Mouse (Mus musculus): ENCODE measurements around the gene Alg11. TPM values are rescaled to one million over a fixed set of nuclear protein-coding genes. Genes with fewer than 3 reads are reported as not detected.
A peak's percentile ranks its signal among the peaks of the same experiment; 100 is the strongest.

Gene Alg11
- polyA plus RNA-seq (2015; fragmentation: Nextera tagmentation; extraction: Ambion mirVana) = 14.7 and 16.0 TPM in 2 replicates

GRCm38 (mm10) chr8:22060446-22060889 lies at the start of gene Alg11:
TSS of gene Alg11 (plus strand) at chr8:22060721.
- H3K9ac ChIP-seq (ENCODE audit: low read length) = peak within 1 kb of the TSS; percentile 81
- H3K4me3 ChIP-seq (ENCODE audit: low read length) = peak within 1 kb of the TSS; percentile 90
- peaks cover 20% of the 10 kb centered on the region for H3K36me3 ChIP-seq (ENCODE audit: control insufficient read depth, insufficient read depth)
- peaks cover 4% of the 10 kb centered on the region; the same call in 1 of the 2 replicates for H3K4me1 ChIP-seq (ENCODE audit: control insufficient read depth, insufficient read depth, low read length)
- H3K4me2 ChIP-seq (ENCODE audit: low read depth, low read length) = peak within 1 kb of the TSS; percentile 99
- no peaks in the 10 kb centered on the region for H3K9me3 ChIP-seq (replicated peaks; ENCODE audit: control insufficient read depth, low read length)
- WGBS = 0% methylated on average over 33 of the region's 36 CpGs
- peak; percentile 100 for ATAC-seq (replicated peaks; ENCODE audit: extremely low read depth, insufficient read depth, low FRiP score)
- peaks cover 14% of the 10 kb centered on the region; the same call in 1 of the 2 replicates for H3K27me3 ChIP-seq (ENCODE audit: control insufficient read depth, insufficient read depth, low read length)
- H3K27ac ChIP-seq (ENCODE audit: low read length) = peak within 1 kb of the TSS; percentile 48; the same call in 1 of the 2 replicates

GRCm38 (mm10) chr8:22013034-22013707 lies 47.4 kb upstream of the Alg11 start:
- no peak overlapping the region for H3K27ac ChIP-seq (ENCODE audit: low read length)
- no peak overlapping the region for H3K4me2 ChIP-seq (ENCODE audit: low read depth, low read length)
- no peak for ATAC-seq (replicated peaks; ENCODE audit: extremely low read depth, insufficient read depth, low FRiP score)
- H3K4me3 ChIP-seq (ENCODE audit: low read length) = no peak overlapping the region
- no peaks in the 10 kb centered on the region for H3K36me3 ChIP-seq (ENCODE audit: control insufficient read depth, insufficient read depth)
- H3K9ac ChIP-seq (ENCODE audit: low read length) = no peak overlapping the region
- H3K27me3 ChIP-seq (ENCODE audit: control insufficient read depth, insufficient read depth, low read length) = no peaks in the 10 kb centered on the region
- H3K9me3 ChIP-seq (replicated peaks; ENCODE audit: control insufficient read depth, low read length) = no peaks in the 10 kb centered on the region
- H3K4me1 ChIP-seq (ENCODE audit: control insufficient read depth, insufficient read depth, low read length) = no peaks in the 10 kb centered on the region
- 77% methylated on average over 24 of the region's 24 CpGs for WGBS

- Histone ChIP-seq H3K27me3 (ENCODE audit: control insufficient read depth, insufficient read depth, low read length) (no peaks in the 10 kb centered on the region), H3K4me1 (ENCODE audit: control insufficient read depth, insufficient read depth, low read length) (no peaks in the 10 kb centered on the region), H3K9ac (ENCODE audit: low read length) (no peak overlapping the region), H3K36me3 (ENCODE audit: control insufficient read depth, insufficient read depth) (no peaks in the 10 kb centered on the region), H3K4me3 (ENCODE audit: low read length) (no peak overlapping the region), H3K4me2 (ENCODE audit: low read depth, low read length) (no peak overlapping the region), H3K27ac (ENCODE audit: low read length) (no peak overlapping the region), H3K9me3 (replicated peaks; ENCODE audit: control insufficient read depth, low read length) (no peaks in the 10 kb centered on the region)
- 76% methylated on average over 7 of the region's 7 CpGs for WGBS
- no peak for ATAC-seq (replicated peaks; ENCODE audit: extremely low read depth, insufficient read depth, low FRiP score)
These were observed 42.8 kb upstream of the Alg11 start for GRCm38 (mm10) chr8:22017731-22018130.

- Histone ChIP-seq H3K9me3 (replicated peaks; ENCODE audit: control insufficient read depth, low read length) (no peaks in the 10 kb centered on the region), H3K4me1 (ENCODE audit: control insufficient read depth, insufficient read depth, low read length) (no peaks in the 10 kb centered on the region), H3K4me3 (ENCODE audit: low read length) (no peak overlapping the region), H3K9ac (ENCODE audit: low read length) (no peak overlapping the region), H3K27me3 (ENCODE audit: control insufficient read depth, insufficient read depth, low read length) (no peaks in the 10 kb centered on the region), H3K36me3 (ENCODE audit: control insufficient read depth, insufficient read depth) (no peaks in the 10 kb centered on the region), H3K27ac (ENCODE audit: low read length) (no peak overlapping the region), H3K4me2 (ENCODE audit: low read depth, low read length) (no peak overlapping the region)
- 69% methylated on average over 5 of the region's 5 CpGs for WGBS
- ATAC-seq (replicated peaks; ENCODE audit: extremely low read depth, insufficient read depth, low FRiP score) = no peak
These were observed 41.0 kb upstream of the Alg11 start for GRCm38 (mm10) chr8:22019498-22019897.

- WGBS = 51% methylated on average over 7 of the region's 7 CpGs
- no peaks in the 10 kb centered on the region for H3K4me1 ChIP-seq (ENCODE audit: control insufficient read depth, insufficient read depth, low read length)
- H3K9ac ChIP-seq (ENCODE audit: low read length) = no peak overlapping the region
- H3K4me2 ChIP-seq (ENCODE audit: low read depth, low read length) = no peak overlapping the region
- ATAC-seq (replicated peaks; ENCODE audit: extremely low read depth, insufficient read depth, low FRiP score) = no peak
- no peaks in the 10 kb centered on the region for H3K9me3 ChIP-seq (replicated peaks; ENCODE audit: control insufficient read depth, low read length)
- H3K36me3 ChIP-seq (ENCODE audit: control insufficient read depth, insufficient read depth) = no peaks in the 10 kb centered on the region
- H3K27ac ChIP-seq (ENCODE audit: low read length) = no peak overlapping the region
- H3K4me3 ChIP-seq (ENCODE audit: low read length) = no peak overlapping the region
- H3K27me3 ChIP-seq (ENCODE audit: control insufficient read depth, insufficient read depth, low read length) = no peaks in the 10 kb centered on the region
These were observed 38.3 kb upstream of the Alg11 start for GRCm38 (mm10) chr8:22022244-22022643.

GRCm38 (mm10) chr8:22025241-22025640 lies 35.3 kb upstream of the Alg11 start:
- Histone ChIP-seq H3K4me3 (ENCODE audit: low read length) (no peak overlapping the region), H3K4me1 (ENCODE audit: control insufficient read depth, insufficient read depth, low read length) (no peaks in the 10 kb centered on the region), H3K9me3 (replicated peaks; ENCODE audit: control insufficient read depth, low read length) (no peaks in the 10 kb centered on the region), H3K27ac (ENCODE audit: low read length) (no peak overlapping the region), H3K4me2 (ENCODE audit: low read depth, low read length) (no peak overlapping the region), H3K9ac (ENCODE audit: low read length) (no peak overlapping the region), H3K27me3 (ENCODE audit: control insufficient read depth, insufficient read depth, low read length) (no peaks in the 10 kb centered on the region), H3K36me3 (ENCODE audit: control insufficient read depth, insufficient read depth) (no peaks in the 10 kb centered on the region)
- WGBS = 68% methylated on average over 4 of the region's 4 CpGs
- ATAC-seq (replicated peaks; ENCODE audit: extremely low read depth, insufficient read depth, low FRiP score) = no peak

- WGBS = 94% methylated on average over 3 of the region's 3 CpGs
- ATAC-seq (replicated peaks; ENCODE audit: extremely low read depth, insufficient read depth, low FRiP score) = no peak
These were observed 31.5 kb upstream of the Alg11 start for GRCm38 (mm10) chr8:22028973-22029372.

GRCm38 (mm10) chr8:22030990-22031389 lies 29.5 kb upstream of the Alg11 start:
- no peak overlapping the region for H3K27ac ChIP-seq (ENCODE audit: low read length)
- no peaks in the 10 kb centered on the region for H3K27me3 ChIP-seq (ENCODE audit: control insufficient read depth, insufficient read depth, low read length)
- no peaks in the 10 kb centered on the region for H3K9me3 ChIP-seq (replicated peaks; ENCODE audit: control insufficient read depth, low read length)
- no peak for ATAC-seq (replicated peaks; ENCODE audit: extremely low read depth, insufficient read depth, low FRiP score)
- no peaks in the 10 kb centered on the region for H3K36me3 ChIP-seq (ENCODE audit: control insufficient read depth, insufficient read depth)
- H3K4me1 ChIP-seq (ENCODE audit: control insufficient read depth, insufficient read depth, low read length) = no peaks in the 10 kb centered on the region
- no peak overlapping the region for H3K9ac ChIP-seq (ENCODE audit: low read length)
- H3K4me3 ChIP-seq (ENCODE audit: low read length) = no peak overlapping the region
- 75% methylated on average over 3 of the region's 3 CpGs for whole genome bisulfite sequencing
- H3K4me2 ChIP-seq (ENCODE audit: low read depth, low read length) = no peak overlapping the region

More at GRCm38 (mm10) chr8:22028973-22029372, 31.5 kb upstream of the Alg11 start:
- H3K9me3 ChIP-seq (replicated peaks; ENCODE audit: control insufficient read depth, low read length) = no peaks in the 10 kb centered on the region
- no peak overlapping the region for H3K9ac ChIP-seq (ENCODE audit: low read length)
- H3K27ac ChIP-seq (ENCODE audit: low read length) = no peak overlapping the region
- H3K4me1 ChIP-seq (ENCODE audit: control insufficient read depth, insufficient read depth, low read length) = no peaks in the 10 kb centered on the region
- H3K36me3 ChIP-seq (ENCODE audit: control insufficient read depth, insufficient read depth) = no peaks in the 10 kb centered on the region
- no peak overlapping the region for H3K4me3 ChIP-seq (ENCODE audit: low read length)
- H3K4me2 ChIP-seq (ENCODE audit: low read depth, low read length) = no peak overlapping the region
- no peaks in the 10 kb centered on the region for H3K27me3 ChIP-seq (ENCODE audit: control insufficient read depth, insufficient read depth, low read length)

GRCm38 (mm10) chr8:22036137-22036536 lies 24.4 kb upstream of the Alg11 start:
- H3K27ac ChIP-seq (ENCODE audit: low read length) = no peak overlapping the region
- ATAC-seq (replicated peaks; ENCODE audit: extremely low read depth, insufficient read depth, low FRiP score) = no peak
- H3K4me1 ChIP-seq (ENCODE audit: control insufficient read depth, insufficient read depth, low read length) = no peaks in the 10 kb centered on the region
- no peak overlapping the region for H3K4me2 ChIP-seq (ENCODE audit: low read depth, low read length)
- H3K9me3 ChIP-seq (replicated peaks; ENCODE audit: control insufficient read depth, low read length) = no peaks in the 10 kb centered on the region
- no peak overlapping the region for H3K9ac ChIP-seq (ENCODE audit: low read length)
- WGBS = 89% methylated on average over 9 of the region's 9 CpGs
- H3K4me3 ChIP-seq (ENCODE audit: low read length) = no peak overlapping the region
- no peaks in the 10 kb centered on the region for H3K36me3 ChIP-seq (ENCODE audit: control insufficient read depth, insufficient read depth)
- no peaks in the 10 kb centered on the region for H3K27me3 ChIP-seq (ENCODE audit: control insufficient read depth, insufficient read depth, low read length)
